Comparison of ENCODE assay signal across 8 mouse cellular contexts in the genomic region with DNA sequence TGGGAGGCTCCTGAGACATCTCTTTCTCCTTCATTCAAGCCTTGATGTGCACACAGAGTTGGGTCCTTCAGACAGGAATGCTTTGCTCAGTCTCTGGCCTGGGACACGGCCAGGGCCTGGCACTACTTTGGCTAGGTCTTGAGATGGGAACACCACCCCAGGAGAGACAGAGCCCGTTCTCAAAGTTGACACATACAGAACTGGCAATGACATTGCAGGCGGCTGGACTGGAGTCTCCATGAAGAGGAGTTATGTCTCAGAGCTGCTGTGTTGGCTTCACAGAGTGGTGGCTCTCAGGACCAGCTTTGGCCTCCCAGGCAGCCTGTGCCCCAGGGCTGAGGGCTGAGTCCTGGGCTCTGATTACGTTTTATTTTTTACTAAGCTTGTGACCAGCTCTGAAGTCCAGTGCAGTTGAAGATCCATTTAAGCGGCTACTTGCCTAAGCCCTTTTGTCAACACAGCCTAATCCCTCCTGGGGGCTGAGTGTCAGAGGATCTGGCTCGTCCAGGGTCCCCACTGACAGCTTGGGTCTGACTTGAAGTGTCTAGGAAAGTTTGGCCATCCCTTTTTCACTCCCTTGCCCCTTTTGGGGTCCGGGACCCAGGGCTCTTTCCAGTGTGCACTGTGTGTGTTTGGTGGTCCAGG. TPM values are rescaled to one million over a fixed set of nuclear protein-coding genes. Genes with fewer than 3 reads are reported as not detected.
A peak's percentile ranks its signal among the peaks of the same experiment; 100 is the strongest.
DNase-seq lines count a peak whose midpoint lies in the region; ATAC-seq lines count a peak whose summit lies in the region.

No protein-coding gene starts in this region.

- peak; percentile 95 for DNase-seq in heart, adult 11 months
- DNase-seq in heart, postnatal 25 days (ENCODE audit: low spot score), result no peak
- peak; percentile 36 for DNase-seq in gastrocnemius, postnatal 14 days
- peak; percentile 63 for DNase-seq in kidney, adult 9 months
- no peak for DNase-seq in cerebellum, postnatal 36 days
- DNase-seq in spleen, postnatal 14 days (ENCODE audit: low spot score in 2 of 2), result no peak
- DNase-seq in thymus, postnatal 4 days, result no peak

- H3K27ac ChIP-seq in midbrain, embryonic 13.5 days, result no peak overlapping the region

- H3K4me2 ChIP-seq in midbrain, embryonic 13.5 days (replicated peaks), result peak overlapping the region; percentile 92

- WGBS in midbrain, embryonic 13.5 days, result 17% methylated on average over 7 of the region's 7 CpGs

- no peaks in the 10 kb centered on the region for H3K9me3 ChIP-seq in midbrain, embryonic 13.5 days

- H3K36me3 ChIP-seq in midbrain, embryonic 13.5 days, result no peaks in the 10 kb centered on the region

- peak overlapping the region; percentile 70 for H3K4me3 ChIP-seq in midbrain, embryonic 13.5 days (replicated peaks)

- H3K9ac ChIP-seq in midbrain, embryonic 13.5 days (replicated peaks), result peak overlapping the region; percentile 86

- H3K27me3 ChIP-seq in midbrain, embryonic 13.5 days, result peaks cover 13% of the 10 kb centered on the region; the same call in 1 of the 2 replicates

- ATAC-seq in midbrain, embryonic 13.5 days, result no peak

- intact Hi-C loops in heart, postnatal 25 days (cut with DNase I), result loop anchor here (5.0 to 10.0 kb wide), 3 partner anchors 63 to 206 kb away; a partner anchor contains a TSS
- intact Hi-C loops in gastrocnemius, postnatal 14 days (cut with DNase I; ENCODE audit: low total_unique reads), result loop anchor here (5.0 kb wide), 1 partner anchor 53 kb away; no protein-coding TSS in a partner anchor

- H3K4me1 ChIP-seq in midbrain, embryonic 13.5 days (replicated peaks), result peaks cover 59% of the 10 kb centered on the region

RNA-seq across cellular contexts. Expression of a gene that starts 2.7 kb away (rescaled TPM):
- total RNA-seq in heart, postnatal 25 days (2021), result 10 to 100 TPM; 41.5 to 45.9 TPM
- 10 to 100 TPM; 48.4 to 53.6 TPM for total RNA-seq in gastrocnemius, postnatal 14 days (2021)
- polyA plus RNA-seq in midbrain, embryonic 13.5 days (2015; fragmentation: Nextera tagmentation; extraction: Ambion mirVana), result 4.0 and 4.4 TPM in 2 replicates

Comparison
In these comparisons a context has a peak if more than half of its experiments do, and no peak if none do; other contexts are left out.
1. DNase-seq: peak in heart, adult 11 months (single experiment), gastrocnemius, postnatal 14 days (single experiment) and kidney, adult 9 months (single experiment); none in heart, postnatal 25 days (single experiment), cerebellum, postnatal 36 days (0 of 2), spleen, postnatal 14 days (0 of 2) and thymus, postnatal 4 days (single experiment).